Mouse (Mus musculus): ENCODE measurements around the gene Ccdc190. TPM values are rescaled to one million over a fixed set of nuclear protein-coding genes. Genes with fewer than 3 reads are reported as not detected.

The Ccdc190 gene
- total RNA-seq, 2 experiments from 2014 or later: 16.8 to 20.0 TPM

GRCm38 (mm10) chr1:169932122-169932746 lies 3.8 kb downstream of the Ccdc190 start:
- no peak for DNase-seq (ENCODE audit: low spot score in 2 of 2)

- DNase-seq (ENCODE audit: low spot score in 2 of 2): peak; percentile 56 to 68
Measured at GRCm38 (mm10) chr1:169934005-169934725, 5.7 kb downstream of the Ccdc190 start.

- peak; percentile 56 to 71 for DNase-seq (ENCODE audit: low spot score in 2 of 2)
Measured at GRCm38 (mm10) chr1:169939345-169939744, 10.9 kb downstream of the Ccdc190 start.

- DNase-seq (ENCODE audit: low spot score in 2 of 2): no peak
Measured at GRCm38 (mm10) chr1:169946004-169946403, 17.6 kb downstream of the Ccdc190 start.

GRCm38 (mm10) chr1:169947654-169948053 lies 19.2 kb downstream of the Ccdc190 start:
- DNase-seq (ENCODE audit: low spot score in 2 of 2): no peak

- DNase-seq (ENCODE audit: low spot score in 2 of 2): no peak
Measured at GRCm38 (mm10) chr1:169948280-169948679, 19.8 kb downstream of the Ccdc190 start.

GRCm38 (mm10) chr1:169948866-169949265 lies 20.4 kb downstream of the Ccdc190 start:
- no peak for DNase-seq (ENCODE audit: low spot score in 2 of 2)

GRCm38 (mm10) chr1:169949981-169950380 lies 21.5 kb downstream of the Ccdc190 start:
- DNase-seq (ENCODE audit: low spot score in 2 of 2): no peak

- DNase-seq (ENCODE audit: low spot score in 2 of 2): no peak
Measured at GRCm38 (mm10) chr1:169950651-169951050, 22.2 kb downstream of the Ccdc190 start.

- DNase-seq (ENCODE audit: low spot score in 2 of 2): no peak
Measured at GRCm38 (mm10) chr1:169951561-169951960, 23.1 kb downstream of the Ccdc190 start.

GRCm38 (mm10) chr1:169952636-169953035 lies 24.2 kb downstream of the Ccdc190 start:
- DNase-seq (ENCODE audit: low spot score in 2 of 2): no peak

GRCm38 (mm10) chr1:169953106-169953505 lies 24.7 kb downstream of the Ccdc190 start:
- DNase-seq (ENCODE audit: low spot score in 2 of 2): no peak

GRCm38 (mm10) chr1:169968792-169969515 lies 40.5 kb downstream of the Ccdc190 start, which contains the start of gene Hsd17b7:
Gene Hsd17b7, minus strand, starts transcription at chr1:169969241.
- DNase-seq (ENCODE audit: low spot score in 2 of 2): peak; percentile 97 to 99

GRCm38 (mm10) chr1:169969516-169969886 lies 41.1 kb downstream of the Ccdc190 start:
- no peak for DNase-seq (ENCODE audit: low spot score in 2 of 2)

GRCm38 (mm10) chr1:169970936-169971335 lies 42.5 kb downstream of the Ccdc190 start:
- DNase-seq (ENCODE audit: low spot score in 2 of 2): no peak

- DNase-seq (ENCODE audit: low spot score in 2 of 2): no peak
Measured at GRCm38 (mm10) chr1:169971998-169972397, 43.5 kb downstream of the Ccdc190 start.

GRCm38 (mm10) chr1:169977621-169978020 lies 49.2 kb downstream of the Ccdc190 start:
- peak in 1 of 2 experiments; percentile 16 for DNase-seq (ENCODE audit: low spot score in 2 of 2)

Other genes starting within 250 kb of the Ccdc190 start
- 100 to 1,000 TPM; 364 to 379 TPM for gene Rgs4, start 181.0 kb upstream of the Ccdc190 start, total RNA-seq (2021)
- 10 to 100 TPM; 14.4 to 17.4 TPM for gene Hsd17b7, start 40.6 kb downstream of the Ccdc190 start, total RNA-seq (2021)
- gene Ddr2, start 182.1 kb downstream of the Ccdc190 start, total RNA-seq (2021): 1 to 10 TPM; 7.0 to 7.2 TPM
- gene Uap1, start 246.3 kb downstream of the Ccdc190 start, total RNA-seq (2021): 10 to 100 TPM; 60.6 to 69.4 TPM

Measured in left cerebral cortex, adult 18-20 months (tissue).